Mouse (Mus musculus) ES-Bruce4 (cell line): ENCODE measurements around the gene Pcbp3. TPM values are rescaled to one million over a fixed set of nuclear protein-coding genes. Genes with fewer than 3 reads are reported as not detected.
"Not testable (repeated sequence)": the region's sequence is repeated elsewhere in the genome, so short reads cannot be mapped to it uniquely, and the experiment has no call there.

Source experiments
- H3K27ac ChIP-seq: 2 replicates; pipeline ENCODE4 v1.5.1; 2012; ENCODE audit warnings: low read length, inconsistent platforms; ENCODE audit not compliant: insufficient read depth
- H3K27me3 ChIP-seq: 2 replicates; pipeline ENCODE4 v1.6.1; 2012; ENCODE audit warnings: mild to moderate bottlenecking, low read length, inconsistent platforms; ENCODE audit not compliant: control insufficient read depth, poor library complexity, insufficient read depth, severe bottlenecking
- H3K36me3 ChIP-seq: 2 replicates; pipeline ENCODE4 v1.6.1; 2012; ENCODE audit warnings: inconsistent platforms, mild to moderate bottlenecking, low read length, moderate library complexity; ENCODE audit not compliant: control insufficient read depth, poor library complexity, insufficient read depth, severe bottlenecking
- H3K4me1 ChIP-seq: one replicate; pipeline ENCODE4 v1.8.1; 2011; ENCODE audit warnings: low read length; ENCODE audit not compliant: control insufficient read depth, insufficient read depth
- H3K4me3 ChIP-seq: 2 replicates; pipeline ENCODE4 v1.5.1; 2011; ENCODE audit warnings: low read depth, mild to moderate bottlenecking, low read length
- H3K9ac ChIP-seq: 2 replicates; pipeline ENCODE4 v1.6.1; 2012; ENCODE audit warnings: low read depth, mild to moderate bottlenecking, inconsistent platforms; ENCODE audit not compliant: poor library complexity, severe bottlenecking
- H3K9me3 ChIP-seq: replicated peaks from 2 replicates; pipeline ENCODE4 v1.6.1; 2012; ENCODE audit warnings: mild to moderate bottlenecking, low read length, inconsistent platforms; ENCODE audit not compliant: control insufficient read depth, poor library complexity, insufficient read depth, severe bottlenecking
- CTCF ChIP-seq: IDR thresholded peaks from one replicate; pipeline ENCODE4 v1.8.1; 2011; ENCODE audit warnings: low read depth, low read length
- EP300 ChIP-seq: IDR thresholded peaks from 2 replicates; pipeline ENCODE4 v1.6.1; 2011; ENCODE audit warnings: low read depth, low read length; ENCODE audit not compliant: insufficient read depth
- POLR2A ChIP-seq: IDR thresholded peaks from one replicate; pipeline ENCODE4 v1.8.1; 2011; ENCODE audit warnings: low read length; ENCODE audit not compliant: insufficient read depth
- polyA plus RNA-seq: library from polyadenylated mRNA; stranded (reverse); fragments of >200 nt; gene quantifications from 2 replicates; pipeline ENCODE4 v1.2.4, GENCODE M21; 2011; ENCODE audit warnings: low read depth; ENCODE audit not compliant: missing spikeins, insufficient read depth, insufficient read length

Gene Pcbp3
- polyA plus RNA-seq, 1 experiment, result 28.1 TPM

DNA sequence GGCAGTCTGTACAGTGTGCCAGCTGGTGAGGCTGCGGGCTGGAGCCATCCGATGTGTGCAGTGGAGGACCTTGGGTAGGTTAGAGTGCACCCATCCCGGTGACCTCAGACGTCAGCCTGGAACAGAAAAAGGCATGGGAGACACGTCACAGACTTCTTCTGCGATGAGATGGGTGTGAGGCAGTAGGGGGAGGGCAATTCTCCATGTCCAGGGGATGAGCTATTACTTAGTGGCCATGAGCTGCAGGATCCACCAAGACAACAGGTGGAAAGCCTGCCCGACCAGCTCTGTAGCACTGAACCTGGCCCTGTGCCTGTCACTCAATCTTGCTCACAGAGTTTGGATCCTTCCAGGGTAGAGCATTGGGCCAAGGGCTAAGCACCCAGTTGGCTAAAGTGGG, 199.3 kb downstream of the Pcbp3 start:
- Histone ChIP-seq H3K27ac (no peak overlapping the region), H3K36me3 (no peaks in the 10 kb centered on the region), H3K4me3 (no peak overlapping the region), H3K9me3 (no peaks in the 10 kb centered on the region), H3K9ac (no peak overlapping the region), H3K4me1 (no peaks in the 10 kb centered on the region), H3K27me3 (no peaks in the 10 kb centered on the region)
- TF ChIP-seq POLR2A, result no peak
- no peak for TF ChIP-seq CTCF
- no peak for TF ChIP-seq EP300

DNA sequence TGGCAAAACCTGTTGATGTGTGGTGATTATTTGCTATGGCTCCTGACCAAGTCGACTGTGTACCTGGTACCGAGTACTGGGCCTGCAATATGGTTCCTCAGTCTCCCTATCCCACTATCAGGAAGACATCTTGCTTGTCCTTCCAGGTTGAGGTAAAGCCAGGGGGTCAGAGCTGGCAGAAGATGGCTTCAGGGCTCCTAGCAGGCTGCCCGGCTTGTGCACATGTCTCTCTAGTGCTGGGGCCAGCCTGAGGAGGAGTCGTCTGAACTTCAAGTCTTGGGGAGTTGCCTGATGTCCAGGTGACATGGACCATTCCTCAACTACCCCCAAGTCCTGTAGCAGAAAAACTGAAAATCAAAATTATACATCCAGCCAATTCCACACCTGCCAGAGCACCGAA, 201.8 kb downstream of the Pcbp3 start:
- H3K9ac ChIP-seq, result no peak overlapping the region
- H3K4me1 ChIP-seq, result no peaks in the 10 kb centered on the region
- TF ChIP-seq CTCF (no peak), POLR2A (no peak), EP300 (no peak)
- no peaks in the 10 kb centered on the region for H3K36me3 ChIP-seq
- H3K27me3 ChIP-seq, result no peaks in the 10 kb centered on the region
- no peak overlapping the region for H3K4me3 ChIP-seq
- H3K27ac ChIP-seq, result no peak overlapping the region
- H3K9me3 ChIP-seq, result no peaks in the 10 kb centered on the region

DNA sequence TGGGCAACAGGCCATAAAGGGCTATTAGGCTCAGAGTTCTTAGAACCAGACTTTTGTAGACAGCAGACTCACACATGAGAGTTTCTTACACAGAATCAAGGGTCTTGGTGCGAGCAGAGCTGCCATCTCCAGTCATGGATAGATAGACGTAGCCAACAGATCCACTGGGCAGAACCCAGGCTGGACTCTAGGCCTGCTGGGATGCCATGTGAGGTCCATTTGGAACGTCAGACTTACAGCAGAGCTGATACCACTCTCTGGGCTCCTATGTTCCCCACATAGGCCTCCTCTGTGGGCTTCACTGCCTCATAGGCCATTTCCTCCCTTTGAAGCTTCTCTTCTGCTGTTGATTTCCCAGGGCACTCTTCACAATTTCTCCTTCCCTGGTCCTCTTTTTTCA, 208.0 kb downstream of the Pcbp3 start:
- no peak overlapping the region for H3K4me3 ChIP-seq

DNA sequence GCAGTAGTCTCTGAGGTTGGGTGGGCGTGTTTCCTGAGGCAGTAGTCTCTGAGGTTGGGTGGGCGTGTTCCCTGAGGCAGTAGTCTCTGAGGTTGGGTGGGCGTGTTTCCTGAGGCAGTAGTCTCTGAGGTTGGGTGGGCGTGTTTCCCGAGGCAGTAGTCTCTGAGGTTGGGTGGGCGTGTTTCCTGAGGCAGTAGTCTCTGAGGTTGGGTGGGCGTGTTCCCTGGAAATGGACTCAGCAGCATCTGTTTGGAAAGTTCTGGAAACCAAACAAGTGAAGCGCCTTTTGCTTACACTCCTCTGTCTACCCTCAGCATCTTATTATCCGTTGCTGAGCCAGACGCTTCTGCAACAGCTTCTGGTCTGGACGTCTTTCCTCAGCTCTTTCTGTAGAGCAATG, 217.4 kb downstream of the Pcbp3 start:
- not testable (repeated sequence) for H3K27ac ChIP-seq, H3K36me3 ChIP-seq, H3K9me3 ChIP-seq, H3K9ac ChIP-seq, H3K4me3 ChIP-seq, H3K4me1 ChIP-seq, H3K27me3 ChIP-seq

More for the DNA sequence above, 208.0 kb downstream of the Pcbp3 start:
- no peaks in the 10 kb centered on the region for H3K9me3 ChIP-seq
- no peak for TF ChIP-seq POLR2A
- TF ChIP-seq EP300, result no peak
- no peak for TF ChIP-seq CTCF
- H3K36me3 ChIP-seq, result no peaks in the 10 kb centered on the region
- H3K27me3 ChIP-seq, result no peaks in the 10 kb centered on the region
- no peaks in the 10 kb centered on the region for H3K4me1 ChIP-seq
- no peak overlapping the region for H3K9ac ChIP-seq
- H3K27ac ChIP-seq, result no peak overlapping the region

DNA sequence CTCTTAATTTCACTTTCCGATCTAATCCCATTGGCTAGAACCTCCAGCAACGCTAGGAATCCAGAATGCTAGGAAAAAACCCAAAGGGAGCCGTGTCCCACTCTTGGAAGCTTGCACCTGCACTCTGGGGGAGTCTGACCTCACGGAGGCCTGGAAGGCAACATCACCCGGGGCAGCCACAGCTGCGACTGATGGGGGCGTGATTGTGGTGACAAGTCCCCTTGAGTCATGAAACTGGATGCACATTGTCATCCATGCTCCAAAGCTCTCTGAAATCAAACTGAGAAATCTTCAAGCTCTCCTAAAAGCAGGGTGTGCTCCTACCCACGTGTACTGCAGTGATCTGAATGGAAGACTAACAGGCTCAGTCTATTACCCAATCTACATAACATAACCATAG, 224.9 kb downstream of the Pcbp3 start:
- H3K9me3 ChIP-seq, result no peaks in the 10 kb centered on the region
- H3K27ac ChIP-seq, result no peak overlapping the region
- no peak overlapping the region for H3K4me3 ChIP-seq
- H3K36me3 ChIP-seq, result no peaks in the 10 kb centered on the region
- no peaks in the 10 kb centered on the region for H3K27me3 ChIP-seq
- TF ChIP-seq EP300 (no peak), CTCF (no peak)
- H3K9ac ChIP-seq, result no peak overlapping the region
- no peaks in the 10 kb centered on the region for H3K4me1 ChIP-seq

DNA sequence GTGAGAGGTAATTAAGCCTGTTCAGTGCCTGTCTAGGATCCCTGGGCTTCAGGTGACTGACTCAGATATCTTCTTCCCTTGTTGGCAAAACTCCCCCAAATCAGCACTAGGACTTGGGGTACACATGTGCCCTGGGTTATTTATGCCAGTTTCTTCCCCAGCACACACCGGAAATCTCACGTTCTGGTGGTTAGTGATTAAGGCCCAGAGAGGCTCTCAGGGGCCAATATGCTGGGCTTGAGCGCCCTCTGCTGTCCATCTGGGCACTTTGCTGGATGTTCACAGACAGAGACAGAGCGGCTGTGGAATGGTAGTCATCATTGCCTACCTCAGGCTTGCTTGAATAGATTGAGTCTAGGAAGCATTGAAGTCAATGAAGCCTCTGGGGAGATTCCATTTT, 226.7 kb downstream of the Pcbp3 start:
- Histone ChIP-seq H3K4me1 (no peaks in the 10 kb centered on the region), H3K27me3 (no peaks in the 10 kb centered on the region), H3K36me3 (no peaks in the 10 kb centered on the region), H3K27ac (no peak overlapping the region), H3K9ac (no peak overlapping the region), H3K9me3 (no peaks in the 10 kb centered on the region), H3K4me3 (no peak overlapping the region)
- TF ChIP-seq EP300, result no peak
- peak; percentile 89 for TF ChIP-seq CTCF
